Mouse (Mus musculus) neural tube, embryonic 13.5 days (tissue): ENCODE data around the gene Nr6a1. TPM values are rescaled to one million over a fixed set of nuclear protein-coding genes. Genes with fewer than 3 reads are reported as not detected.

Experiments
- microRNA-seq: library from miRNA; unstranded; fragments of <30 nt; microRNA quantifications from one replicate; pipeline ENCODE4, GENCODE M21; 2016
- polyA plus RNA-seq: library from polyadenylated mRNA; unstranded; fragments of >200 nt; fragmentation: Nextera tagmentation; extraction: Ambion mirVana; gene quantifications from 2 replicates; pipeline ENCODE4 v1.2.1, GENCODE M21; 2015

The Nr6a1 gene
- polyA plus RNA-seq, 1 experiment from 2014 or later, result 2.9 TPM

Small RNA genes lying within 50 kb of the gene (microRNA-seq; reads per million reads assigned to microRNA genes)
- 308 reads per million, percentile 70 among the genes with 10 or more reads in this experiment for gene Mir181a-2
- gene Mir181b-2, result 1,969 reads per million, percentile 85 among the genes with 10 or more reads in this experiment

Other genes with a start within 250 kb of the Nr6a1 start
- 0.06 TPM in 1 of 2 replicates, not detected in the other for gene Nr5a1, start 213.1 kb downstream of the Nr6a1 start, polyA plus RNA-seq
- 10.3 and 14.6 TPM in 2 replicates for gene Olfml2a, start 4.3 kb upstream of the Nr6a1 start, polyA plus RNA-seq
- gene Wdr38, start 69.8 kb upstream of the Nr6a1 start, polyA plus RNA-seq, result 1.9 and 2.1 TPM in 2 replicates
- 137 and 154 TPM in 2 replicates for gene Arpc5l, start 77.7 kb upstream of the Nr6a1 start, polyA plus RNA-seq
- 752 and 755 TPM in 2 replicates for gene Rpl35, start 77.9 kb upstream of the Nr6a1 start, polyA plus RNA-seq
- gene Golga1, start 137.9 kb upstream of the Nr6a1 start, polyA plus RNA-seq, result 28.4 and 34.6 TPM in 2 replicates